Mouse (Mus musculus) embryo, embryonic 10 days (tissue): Measurements from ENCODE around the gene 1810009A15Rik.
A peak's percentile ranks its signal among the peaks of the same experiment; 100 is the strongest.
"Not testable (repeated sequence)": the region's sequence is repeated elsewhere in the genome, so short reads cannot be mapped to it uniquely, and the experiment has no call there.

Experiments used
- DNase-seq: peaks from one replicate; pipeline ENCODE4 v3.0.0-alpha.2; 2015; ENCODE audit warnings: low spot score

The 1810009A15Rik gene

DNA sequence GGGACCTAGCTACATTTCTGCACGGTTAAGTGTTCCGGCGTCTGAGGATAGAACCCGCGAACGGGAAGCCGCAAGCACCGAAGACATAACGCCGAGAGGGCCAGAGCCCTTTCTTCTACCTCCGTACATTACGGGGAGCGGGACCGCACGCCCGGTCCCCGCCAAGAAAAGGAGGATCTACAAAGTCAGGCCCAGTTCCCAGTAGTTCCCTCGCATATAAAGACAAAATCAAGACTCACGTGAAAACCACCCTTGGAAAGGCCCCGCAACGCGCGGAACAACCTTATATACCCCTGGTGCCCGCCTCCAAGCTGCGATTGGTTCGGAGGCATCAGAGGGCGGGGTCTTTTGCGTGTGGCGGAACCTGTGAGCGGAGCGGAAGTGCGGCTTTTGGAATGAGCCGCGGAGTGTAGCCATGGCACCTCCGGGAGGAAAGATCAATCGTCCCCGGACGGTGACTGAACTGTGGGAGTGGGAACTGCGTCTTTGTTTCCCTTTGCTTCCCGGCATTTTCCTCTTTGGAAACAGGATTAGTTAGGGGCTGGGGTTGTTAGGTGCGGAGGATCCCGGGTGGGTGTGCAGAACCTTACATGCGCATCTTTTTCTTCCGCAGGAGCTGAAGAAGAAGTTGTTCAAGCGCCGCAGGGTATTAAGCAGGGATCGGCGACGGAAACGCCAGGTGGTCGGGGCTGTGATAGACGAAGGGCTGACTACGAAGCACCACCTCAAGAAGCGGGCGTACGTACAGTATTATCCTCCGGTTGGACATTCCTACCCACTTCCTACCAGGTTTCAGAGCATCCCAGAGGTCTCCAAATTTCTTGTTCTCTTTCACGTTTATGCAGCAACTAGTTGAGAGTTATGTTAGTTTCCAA, at the start of gene 1810009A15Rik, which contains the start of gene Gm49416:
TSS of gene 1810009A15Rik (plus strand) at position 343 of the 875 bp plus-strand sequence.
TSS of gene Gm49416 (plus strand) at position 416 of the 875 bp plus-strand sequence.
- peak; percentile 98 for DNase-seq

DNA sequence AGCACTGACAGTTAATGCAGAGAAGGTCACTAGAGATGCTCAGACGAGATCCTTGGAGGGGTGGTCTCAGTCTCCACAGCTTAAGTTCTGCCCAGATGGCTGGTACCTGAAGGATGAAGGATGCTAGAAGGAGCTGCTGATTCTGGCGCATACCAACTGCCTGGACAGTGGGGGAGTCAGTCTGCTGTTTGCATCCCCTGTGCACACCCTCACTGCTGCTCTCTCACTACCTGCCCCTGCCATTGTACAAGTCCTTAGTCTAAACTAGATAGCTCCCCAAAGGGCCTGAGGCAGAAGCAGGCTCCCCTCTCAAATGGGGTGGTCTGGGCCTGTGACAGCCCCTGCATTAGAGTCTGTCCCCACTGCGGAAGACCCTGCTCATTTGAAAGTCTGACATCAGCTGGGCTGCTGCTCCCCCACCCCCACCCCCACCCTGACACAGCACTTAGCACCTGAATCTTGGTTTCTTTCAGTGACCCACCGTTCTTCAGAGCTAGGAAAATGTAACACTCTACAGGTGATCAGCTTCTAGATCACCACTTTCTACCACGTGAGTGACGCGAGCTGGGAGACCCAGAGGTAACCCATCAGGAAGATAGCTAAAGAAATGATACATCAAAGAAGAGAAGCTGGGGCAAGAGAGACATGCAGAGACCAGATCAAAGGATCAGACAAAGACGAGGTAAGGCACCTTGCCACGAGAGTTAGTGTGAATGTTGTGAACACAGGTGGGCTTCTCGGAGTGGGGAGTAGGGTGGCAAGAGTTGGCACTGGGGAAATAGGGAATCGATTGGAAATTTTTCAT, 49.3 kb upstream of the 1810009A15Rik start, which contains the start of gene Gng3:
TSS of gene Gng3 (minus strand) at position 92 of the 805 bp plus-strand sequence.
- DNase-seq = peak; percentile 63

DNA sequence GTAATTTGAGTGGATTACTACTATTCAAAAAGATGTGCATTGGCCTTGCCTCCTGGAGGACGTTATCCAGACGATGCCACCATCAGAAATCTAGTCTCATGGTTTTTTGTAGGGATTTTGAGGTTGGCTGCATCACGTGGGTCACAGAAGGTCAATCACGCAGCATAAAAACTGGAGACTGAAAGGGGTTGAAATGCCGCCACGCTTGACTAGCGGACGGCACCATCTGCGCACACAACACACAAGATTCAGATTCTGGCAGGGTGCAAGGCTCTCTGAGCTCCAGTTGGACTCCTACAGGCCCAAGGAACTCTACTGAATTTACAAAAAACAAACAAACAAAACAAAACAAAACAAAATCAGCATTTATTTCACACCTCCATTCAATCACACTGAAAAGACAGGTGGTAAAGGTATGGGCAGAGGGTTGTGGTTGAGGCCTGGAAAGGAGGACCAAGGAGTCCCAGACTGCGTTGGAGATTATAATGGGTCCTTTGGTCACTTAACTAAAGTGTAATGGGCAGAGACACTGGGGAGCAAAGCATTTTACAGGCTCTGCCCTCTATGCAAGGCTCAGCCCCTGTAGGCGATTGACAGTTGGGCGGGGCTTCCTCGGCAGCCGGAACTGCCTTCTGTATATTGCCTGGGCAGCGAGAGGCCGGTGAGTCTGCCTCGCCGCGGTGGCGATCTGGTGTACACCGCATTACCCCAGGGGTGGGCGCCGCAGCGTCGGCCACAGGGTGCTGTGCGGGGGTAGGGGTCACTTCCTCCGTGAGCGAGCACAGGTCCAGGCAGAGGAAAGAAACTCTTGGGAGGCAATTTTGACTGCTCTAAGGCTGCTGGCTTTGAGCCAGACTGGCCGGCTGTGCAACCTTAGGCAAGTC, 48.5 kb upstream of the 1810009A15Rik start:
- DNase-seq = peak; percentile 80

DNA sequence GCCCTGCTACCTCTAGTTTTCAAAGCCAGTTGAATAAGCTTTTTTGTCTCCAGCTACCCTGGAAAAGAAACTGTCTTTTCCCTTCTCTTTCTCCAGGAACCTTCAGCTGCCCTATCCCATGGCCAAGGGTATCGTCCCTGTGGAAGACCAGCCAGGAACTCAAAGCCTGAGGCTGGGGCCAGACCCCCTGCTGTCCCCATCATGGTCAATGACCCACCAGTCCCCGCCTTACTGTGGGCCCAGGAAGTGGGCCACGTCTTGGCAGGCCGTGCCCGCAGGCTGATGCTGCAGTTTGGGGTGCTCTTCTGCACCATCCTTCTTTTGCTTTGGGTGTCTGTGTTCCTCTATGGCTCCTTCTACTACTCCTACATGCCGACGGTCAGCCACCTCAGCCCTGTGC, 47.6 kb upstream of the 1810009A15Rik start:
- no peak for DNase-seq

DNA sequence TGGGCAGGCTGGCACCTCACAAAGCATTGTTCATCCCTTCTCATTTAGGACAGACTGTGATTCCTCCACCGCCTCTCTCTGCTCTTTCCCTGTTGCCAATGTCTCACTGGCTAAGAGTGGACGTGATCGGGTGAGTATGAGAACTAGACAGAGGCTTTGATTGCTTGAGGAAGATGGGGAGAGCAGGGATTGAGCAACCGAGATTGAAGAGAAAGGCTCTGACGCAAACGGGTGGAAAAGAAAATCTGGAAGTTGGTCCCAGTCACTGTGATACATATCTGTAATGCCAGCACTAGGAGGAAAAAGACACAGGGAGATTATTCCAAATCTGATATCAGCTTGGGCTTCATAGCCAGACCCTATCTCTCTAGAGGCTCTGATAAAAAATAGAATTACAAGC, 45.7 kb upstream of the 1810009A15Rik start:
- no peak for DNase-seq

DNA sequence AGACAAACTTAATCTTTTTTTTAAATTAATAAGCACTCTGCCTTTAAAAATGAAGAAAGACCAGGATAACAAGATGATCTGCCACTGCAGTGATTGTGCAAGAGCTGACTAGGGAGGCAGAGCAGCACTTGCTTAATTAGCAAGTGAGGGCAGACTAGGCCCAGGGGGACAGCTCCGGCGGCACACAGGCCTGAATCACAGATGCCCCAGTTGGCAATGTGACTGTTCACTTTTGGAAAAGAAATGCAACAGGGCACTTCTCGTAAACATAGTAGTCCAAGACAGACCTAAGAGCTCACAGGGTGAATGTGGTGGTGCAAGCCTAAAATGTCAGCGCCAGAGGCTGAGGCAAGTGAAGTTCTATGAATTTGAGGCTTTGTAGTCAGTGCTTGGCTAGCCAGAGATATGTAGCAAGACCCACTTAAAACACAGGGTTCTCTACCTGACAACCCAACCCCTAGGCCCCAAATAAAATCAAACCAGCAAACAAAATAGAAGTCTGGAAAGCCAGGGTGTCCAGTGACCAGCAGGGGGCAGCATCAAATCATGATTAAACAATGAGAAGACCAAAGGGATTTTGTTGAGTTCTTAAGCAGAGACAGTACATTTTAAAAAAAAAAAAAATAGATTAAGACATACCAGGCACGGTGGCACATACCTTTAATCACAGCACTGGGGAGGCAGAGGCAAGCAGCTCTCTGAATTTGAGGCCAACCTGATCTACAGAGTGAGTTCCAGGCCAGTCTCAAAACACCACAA, 44.1 kb upstream of the 1810009A15Rik start:
- DNase-seq = peak; percentile 87

DNA sequence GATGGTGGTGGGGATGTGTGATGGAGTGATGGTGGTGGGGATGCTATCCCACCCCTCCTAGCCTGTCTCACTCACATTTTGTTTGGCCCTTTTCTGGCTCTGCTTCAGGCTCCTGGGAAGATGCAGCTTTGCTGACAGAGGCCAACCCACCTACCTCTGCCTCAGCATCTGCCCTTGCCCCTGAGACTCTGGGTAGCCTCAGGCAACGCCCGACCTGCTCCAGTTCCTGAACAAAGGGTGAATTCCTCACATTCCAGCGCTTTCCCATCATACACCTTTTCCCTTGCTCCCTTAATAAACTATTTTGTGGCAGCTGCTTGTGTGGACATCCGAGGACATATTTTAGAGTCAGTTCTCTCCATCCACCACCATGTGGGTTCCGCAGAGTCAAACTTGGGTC, 40.3 kb upstream of the 1810009A15Rik start:
- no peak for DNase-seq

DNA sequence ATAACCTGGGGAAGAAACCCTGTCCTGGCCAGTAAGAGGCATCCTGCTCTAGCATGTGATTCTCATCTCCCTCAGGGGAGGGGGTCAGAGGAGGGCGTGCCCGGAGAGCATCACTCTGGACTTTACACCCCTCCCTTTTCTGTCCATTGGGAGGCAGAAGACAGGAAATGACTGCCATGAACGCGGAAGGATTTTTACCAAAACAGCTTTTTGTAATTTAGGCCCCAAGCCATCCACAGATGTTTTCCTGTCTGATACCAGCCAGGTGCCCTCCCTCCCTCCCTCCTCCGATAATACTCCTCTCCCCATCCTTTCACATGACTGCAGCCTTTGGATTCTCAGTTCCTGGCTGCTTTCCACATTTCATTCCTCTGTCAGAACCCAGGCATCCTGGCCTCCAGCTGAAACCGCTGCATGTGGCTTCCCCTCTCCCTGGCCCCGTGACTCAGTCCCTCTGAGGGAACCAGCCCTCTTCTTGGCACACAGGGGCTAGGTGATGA, 38.2 kb upstream of the 1810009A15Rik start, which contains the start of gene Lrrn4cl:
TSS of gene Lrrn4cl (plus strand) at position 367 of the 500 bp plus-strand sequence.
- peak; percentile 68 for DNase-seq

DNA sequence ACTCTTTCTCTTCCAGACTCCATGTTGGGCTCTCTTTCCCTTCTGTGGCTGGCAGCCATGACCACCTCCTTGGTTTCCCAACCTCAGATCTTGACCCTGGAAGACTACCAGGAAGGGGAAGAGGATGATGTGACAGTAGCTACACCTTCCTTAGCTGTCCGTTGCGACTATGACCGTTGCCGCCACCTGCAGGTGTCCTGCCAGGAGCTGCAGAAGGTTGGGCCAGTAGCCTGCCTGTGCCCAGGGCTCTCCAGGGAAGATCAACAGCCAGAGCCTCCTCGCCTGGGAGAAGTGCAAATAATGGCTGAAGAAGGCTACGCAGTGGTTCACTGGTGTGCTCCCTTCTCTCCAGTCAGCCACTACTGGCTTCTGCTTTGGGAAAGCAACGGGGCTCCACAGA, 37.0 kb upstream of the 1810009A15Rik start:
- no peak for DNase-seq

DNA sequence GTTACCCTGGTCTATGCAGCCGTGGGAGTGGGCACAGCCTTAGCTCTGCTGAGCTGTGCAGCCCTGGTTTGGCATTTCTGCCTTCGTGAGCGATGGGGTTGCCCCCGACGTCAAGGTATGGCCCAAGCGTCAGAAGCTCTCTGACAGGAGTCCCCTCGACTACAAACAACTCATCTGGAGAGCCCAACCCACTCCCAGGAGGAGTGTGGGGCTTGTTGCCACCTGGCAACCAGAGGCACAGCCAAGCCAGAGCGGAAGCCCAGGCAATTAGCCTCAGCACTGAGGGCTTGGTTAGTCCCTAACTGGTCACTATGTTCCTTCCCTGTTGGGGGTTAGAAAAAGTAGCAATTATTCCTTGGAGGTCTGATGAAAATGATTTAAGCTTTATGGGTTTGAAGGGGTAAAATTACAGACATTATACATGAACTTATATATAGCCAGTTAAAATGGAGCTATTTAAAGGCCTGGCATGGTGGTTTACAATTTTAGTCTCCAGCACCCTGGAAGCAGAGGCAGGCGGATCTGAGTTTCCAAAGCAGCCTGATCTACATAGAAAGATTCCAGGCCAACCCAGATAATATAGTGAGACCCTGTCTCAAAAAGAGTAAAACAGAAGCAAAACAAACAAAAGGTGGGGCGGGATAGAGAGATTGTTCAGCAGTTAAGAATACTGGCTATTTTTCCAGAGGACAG, 36.3 kb upstream of the 1810009A15Rik start:
- no peak for DNase-seq

DNA sequence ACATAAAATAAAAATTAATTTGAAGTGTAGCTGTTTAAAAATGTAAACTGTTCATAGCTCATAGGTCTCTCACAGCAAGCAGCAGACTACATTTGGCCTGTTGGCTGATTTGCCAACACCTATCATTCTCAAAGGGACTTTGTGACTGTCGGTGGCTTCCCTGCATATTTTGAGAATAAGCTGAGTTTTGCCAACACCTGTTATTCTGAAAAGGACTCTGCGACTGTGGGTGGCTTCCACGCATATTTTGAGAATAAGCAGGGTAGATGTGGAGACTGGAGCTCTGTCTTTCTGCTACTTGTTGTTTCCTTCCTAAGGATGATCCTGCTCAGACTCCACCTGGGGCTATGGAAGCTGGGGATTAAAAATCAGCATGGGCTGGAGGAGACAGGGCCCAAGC, 35.5 kb upstream of the 1810009A15Rik start:
- DNase-seq = no peak

DNA sequence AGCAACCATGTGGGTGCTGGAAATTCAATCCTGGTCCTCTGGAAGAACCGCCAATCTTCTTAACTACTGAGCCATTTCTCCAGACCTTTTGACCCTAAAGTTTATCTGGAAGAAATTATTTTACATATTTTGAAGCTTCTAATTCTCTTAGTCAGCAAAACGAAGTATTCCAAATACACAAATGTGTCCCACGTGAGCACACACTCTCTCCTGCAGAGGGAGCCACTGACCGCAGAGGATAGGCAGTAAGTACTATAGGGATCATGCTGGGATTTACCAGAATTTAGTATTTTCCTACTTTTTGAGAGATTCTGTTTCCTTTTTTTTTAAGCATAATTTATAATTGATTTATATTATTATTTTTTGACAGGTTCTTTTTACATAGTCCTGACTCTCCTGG, 31.0 kb upstream of the 1810009A15Rik start:
- DNase-seq = peak; percentile 65

DNA sequence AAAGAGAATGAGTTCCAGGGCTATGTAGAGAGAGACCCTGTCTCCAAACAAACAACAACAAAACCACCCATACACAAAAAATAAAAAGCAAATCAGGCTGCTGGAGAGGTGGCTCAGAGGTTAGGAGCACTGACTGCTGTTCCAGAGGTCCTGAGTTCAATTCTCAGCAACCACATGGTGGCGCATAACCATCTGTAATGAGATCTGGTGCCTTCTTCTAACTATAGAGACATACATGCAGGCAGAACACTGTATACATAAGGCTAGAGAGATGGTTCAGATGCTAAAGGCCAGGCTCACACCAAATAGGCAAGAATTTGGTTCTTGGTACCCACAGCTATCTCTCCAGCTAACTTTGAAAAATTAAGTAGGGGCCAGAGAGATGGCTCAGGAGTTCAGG, 29.6 kb upstream of the 1810009A15Rik start:
- peak; percentile 41 for DNase-seq

DNA sequence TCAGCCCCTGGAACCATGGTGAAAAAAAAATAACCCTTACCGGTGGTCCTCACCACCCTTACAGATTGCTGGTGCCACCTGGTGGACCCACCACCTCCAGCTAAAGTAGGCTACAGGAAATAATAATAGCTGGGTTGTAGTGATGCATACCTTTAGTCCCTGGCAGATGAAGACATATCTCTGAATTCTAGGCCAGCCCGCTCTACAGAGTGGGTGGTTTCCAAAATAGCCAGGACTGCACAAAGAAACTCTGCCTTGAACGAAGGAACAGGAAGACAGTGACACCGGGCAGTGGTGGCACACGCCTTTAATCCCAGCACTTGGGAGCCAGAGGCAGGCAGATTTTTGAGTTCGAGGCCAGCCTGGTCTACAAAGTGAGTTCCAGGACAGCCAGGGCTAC, 24.4 kb upstream of the 1810009A15Rik start:
- DNase-seq = no peak

DNA sequence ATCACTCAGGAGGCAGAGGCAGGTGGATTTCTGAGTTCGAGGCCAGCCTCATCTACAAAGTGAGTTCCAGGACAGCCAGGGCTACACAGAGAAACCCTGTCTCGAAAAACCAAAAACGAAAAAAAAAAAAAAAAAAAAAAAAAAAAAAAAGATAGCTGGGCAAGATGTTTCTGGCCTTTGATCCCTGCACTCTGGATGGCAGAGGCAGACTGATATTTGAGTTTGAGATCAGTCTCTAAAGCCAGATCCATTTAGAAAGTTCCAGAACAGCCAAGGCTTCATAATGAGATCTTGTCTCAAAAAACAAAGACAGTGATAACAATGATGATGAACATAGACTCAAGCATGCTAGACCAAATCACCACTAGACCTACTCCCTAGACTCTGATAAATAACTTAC, 18.3 kb upstream of the 1810009A15Rik start:
- not testable (repeated sequence) for DNase-seq

DNA sequence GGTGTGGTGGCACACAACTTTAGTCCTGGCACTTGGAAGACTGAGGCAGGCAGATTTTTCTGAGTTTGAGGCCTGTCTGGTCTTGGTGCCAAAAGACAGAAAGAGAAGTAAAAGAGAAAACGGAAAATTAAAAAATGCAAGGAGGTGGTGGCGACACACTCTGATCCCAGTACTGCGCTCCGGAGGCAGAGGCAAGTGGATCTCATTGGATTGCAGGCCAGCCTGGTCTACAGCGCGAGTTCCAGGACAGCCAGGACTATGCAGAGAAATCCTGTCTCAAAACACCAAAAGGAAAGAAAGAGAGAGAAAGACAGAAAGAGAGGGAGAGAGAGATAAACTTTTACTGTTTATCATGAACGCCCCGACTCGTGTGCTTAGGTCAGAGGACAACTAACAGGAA, 17.8 kb upstream of the 1810009A15Rik start:
- no peak for DNase-seq

DNA sequence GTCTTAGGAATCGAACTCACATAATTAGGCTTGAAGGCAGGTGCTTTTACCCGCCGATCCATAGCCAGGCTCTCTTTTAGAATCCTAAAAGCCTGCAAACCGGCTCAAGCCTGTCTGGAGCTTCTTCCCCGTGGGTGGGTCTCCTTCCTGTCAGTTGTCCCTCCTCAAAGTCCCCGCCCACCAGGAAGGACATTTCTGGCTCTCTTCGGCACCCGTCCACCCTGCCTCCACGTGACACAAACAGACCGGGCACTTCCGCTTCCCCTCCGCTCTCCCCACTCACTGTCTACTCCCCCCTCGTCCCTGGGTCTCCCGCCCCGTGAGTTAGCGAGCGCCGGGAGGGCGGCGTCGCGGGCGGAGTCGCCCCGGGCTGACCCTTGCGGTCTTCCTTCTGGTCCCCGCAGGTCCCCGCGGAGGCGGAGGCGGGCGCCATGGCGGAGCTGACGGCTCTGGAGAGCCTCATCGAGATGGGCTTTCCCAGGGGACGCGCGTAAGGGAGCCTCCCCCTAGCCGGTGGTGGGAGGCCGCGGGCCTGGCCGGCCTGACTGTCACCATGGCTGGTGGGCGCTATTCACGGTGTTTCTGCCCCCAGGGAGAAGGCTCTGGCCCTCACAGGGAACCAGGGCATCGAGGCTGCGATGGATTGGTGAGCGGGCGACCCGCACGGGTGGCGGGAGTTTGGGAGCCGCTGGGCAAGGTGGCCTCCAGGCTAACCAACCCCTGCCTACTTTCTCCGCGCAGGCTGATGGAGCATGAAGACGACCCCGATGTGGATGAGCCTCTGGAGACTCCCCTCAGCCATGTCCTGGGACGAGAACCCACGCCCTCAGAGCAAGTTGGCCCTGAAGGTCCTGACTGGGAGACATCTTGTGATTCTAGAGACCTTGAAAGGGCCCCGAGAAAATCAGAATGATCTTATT, 17.1 kb upstream of the 1810009A15Rik start, which contains the start of gene Ubxn1:
TSS of gene Ubxn1 (plus strand) at position 230 of the 920 bp plus-strand sequence.
- DNase-seq = peak; percentile 98

DNA sequence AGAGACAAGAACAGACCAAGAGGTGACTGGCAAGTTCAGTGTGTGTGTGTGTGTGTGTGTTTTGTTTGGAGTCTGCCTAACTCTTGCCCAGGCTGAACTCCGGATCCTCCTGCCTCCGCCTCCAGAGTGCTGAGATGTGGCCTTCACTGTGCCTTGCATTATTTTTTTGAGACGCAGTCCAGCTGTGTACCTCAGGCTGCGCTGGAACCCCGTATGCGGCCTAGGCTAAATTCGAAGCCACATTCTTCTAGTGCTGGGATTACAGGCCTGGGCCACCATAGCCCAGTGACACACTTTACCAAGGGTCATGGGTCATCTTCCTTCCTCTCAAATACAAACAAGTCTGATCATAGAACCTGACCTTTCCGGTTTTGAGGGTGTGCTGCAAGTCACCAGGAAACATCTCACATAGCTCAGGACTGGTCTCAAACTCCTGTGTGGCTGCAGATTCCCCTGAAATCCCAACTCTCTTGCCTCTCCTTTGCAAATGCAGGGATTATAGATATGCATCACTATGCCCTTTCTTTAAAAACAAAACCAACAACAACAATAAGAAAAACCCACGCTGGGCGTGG, 16.3 kb upstream of the 1810009A15Rik start:
- no peak for DNase-seq

DNA sequence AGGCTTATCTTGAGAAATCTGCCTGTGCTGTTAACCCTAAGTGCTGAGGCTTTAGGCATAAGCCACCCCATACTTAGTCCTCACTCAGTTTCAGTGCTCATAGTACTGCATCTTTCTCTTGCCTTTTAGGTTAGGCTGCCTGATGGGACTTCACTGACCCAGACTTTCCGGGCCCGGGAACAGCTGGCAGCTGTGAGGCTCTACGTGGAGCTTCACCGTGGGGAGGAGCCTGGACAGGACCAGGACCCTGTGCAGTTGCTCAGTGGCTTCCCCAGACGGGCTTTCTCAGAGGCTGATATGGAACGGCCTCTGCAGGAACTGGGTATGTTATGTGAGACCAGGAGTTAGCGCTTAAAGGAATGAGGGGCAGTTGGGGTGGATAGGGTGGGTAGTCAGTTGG, 13.6 kb upstream of the 1810009A15Rik start:
- no peak for DNase-seq
